Mouse (Mus musculus) limb, embryonic 15.5 days (tissue): Measurements from ENCODE around the gene Ankrd33. TPM values are rescaled to one million over a fixed set of nuclear protein-coding genes. Genes with fewer than 3 reads are reported as not detected.

ENCODE experiments used
- ATAC-seq: fragments of 200-750 bp; cut with Nextera tagmentation; 2 replicates; pipeline ENCODE4 v1.8.0; 2017; ENCODE audit warnings: low read depth, moderate TSS enrichment; ENCODE audit not compliant: insufficient number of reproducible peaks, low FRiP score, low TSS enrichment
- H3K27ac ChIP-seq: fragments of 300-500 bp; sonication (generic); 2 replicates; pipeline ENCODE4 v1.5.1; 2015; ENCODE audit warnings: moderate library complexity, mild to moderate bottlenecking, inconsistent platforms
- H3K27me3 ChIP-seq: fragments of 300-500 bp; sonication (generic); 2 replicates; pipeline ENCODE4 v1.6.1; 2015; ENCODE audit warnings: inconsistent platforms
- H3K36me3 ChIP-seq: fragments of 300-500 bp; sonication (generic); 2 replicates; pipeline ENCODE4 v1.6.1; 2015; ENCODE audit warnings: inconsistent platforms
- H3K4me1 ChIP-seq: fragments of 300-500 bp; sonication (generic); 2 replicates; pipeline ENCODE4 v1.6.1; 2015; ENCODE audit warnings: inconsistent platforms
- H3K4me2 ChIP-seq: fragments of 300-500 bp; sonication (generic); 2 replicates; pipeline ENCODE4 v1.6.1; 2015; ENCODE audit warnings: mild to moderate bottlenecking, inconsistent platforms
- H3K4me3 ChIP-seq: fragments of 300-500 bp; sonication (generic); 2 replicates; pipeline ENCODE4 v1.5.1; 2015; ENCODE audit warnings: mild to moderate bottlenecking, inconsistent platforms
- H3K9ac ChIP-seq: fragments of 300-500 bp; sonication (generic); 2 replicates; pipeline ENCODE4 v1.6.1; 2015; ENCODE audit warnings: inconsistent platforms
- H3K9me3 ChIP-seq: fragments of 300-500 bp; sonication (generic); 2 replicates; pipeline ENCODE4 v1.6.1; 2016; ENCODE audit warnings: inconsistent platforms
- WGBS: fragments of 180-500 bp; shearing (Covaris S2); methylation state at CpG from one replicate; pipeline ENCODE4 v1.1.7; 2015; 5-methylcytosine and 5-hydroxymethylcytosine counted together
- polyA plus RNA-seq: library from polyadenylated mRNA; unstranded; fragments of >200 nt; fragmentation: Nextera tagmentation; extraction: Ambion mirVana; gene quantifications from 2 replicates; pipeline ENCODE4 v1.2.1, GENCODE M21; 2015

Gene Ankrd33
- polyA plus RNA-seq, 1 experiment from 2014 or later: not detected

DNA sequence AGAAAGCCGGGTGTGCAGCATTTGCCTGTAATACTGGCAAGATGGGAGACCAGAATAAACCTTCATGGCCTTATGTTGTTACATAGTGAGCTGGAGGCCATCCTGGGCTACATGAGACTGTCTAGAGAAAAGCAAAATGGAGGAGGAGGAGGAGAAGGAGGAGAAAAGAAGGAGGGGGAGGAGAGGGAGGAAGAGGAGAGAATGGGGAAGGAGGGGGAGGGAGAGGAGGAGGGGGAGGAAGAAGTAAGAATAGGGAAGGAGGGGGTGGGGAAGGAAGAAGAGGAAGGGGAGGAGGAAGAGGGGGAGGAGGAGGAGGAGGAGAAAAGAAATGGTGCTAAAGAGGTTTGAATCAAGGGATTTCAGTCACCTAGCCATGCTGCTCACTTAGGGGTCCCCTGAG lies 44.6 kb downstream of the Ankrd33 start:
- no peak overlapping the region for H3K4me3 ChIP-seq
- WGBS: 15% methylated on average over 1 of the region's 1 CpGs
- H3K4me2 ChIP-seq: no peak overlapping the region
- H3K4me1 ChIP-seq: peaks cover 38% of the 10 kb centered on the region
- H3K9me3 ChIP-seq: no peaks in the 10 kb centered on the region
- H3K27me3 ChIP-seq: no peaks in the 10 kb centered on the region
- H3K9ac ChIP-seq: no peak overlapping the region
- H3K36me3 ChIP-seq: no peaks in the 10 kb centered on the region
- no peak for ATAC-seq
- no peak overlapping the region for H3K27ac ChIP-seq

DNA sequence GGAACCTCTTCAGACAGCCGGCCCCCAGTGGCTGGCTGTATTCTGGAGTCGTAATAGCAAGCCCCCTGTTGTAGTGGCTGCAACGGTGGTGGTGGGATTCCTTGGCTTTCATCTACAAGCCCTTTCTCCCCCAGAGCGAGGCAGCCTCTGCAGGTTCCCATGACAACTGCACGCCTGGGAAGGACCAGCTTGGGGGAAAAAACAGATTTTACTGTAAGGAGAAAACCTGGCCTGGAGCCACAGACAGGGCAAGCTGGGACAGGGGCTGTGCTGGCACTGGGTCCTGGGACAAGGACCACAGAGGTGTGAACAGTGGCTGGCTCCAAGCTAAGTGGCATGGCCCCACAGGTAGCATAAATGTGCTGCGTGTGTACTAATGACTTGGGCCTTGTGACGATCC lies 45.0 kb downstream of the Ankrd33 start:
- no peaks in the 10 kb centered on the region for H3K9me3 ChIP-seq
- H3K27ac ChIP-seq: peak overlapping the region; percentile 67
- H3K4me2 ChIP-seq: 0 out of 2 replicates have a peak overlapping the region, but pooled peaks have one; percentile 10
- H3K4me3 ChIP-seq: no peak overlapping the region
- no peak overlapping the region for H3K9ac ChIP-seq
- peaks cover 38% of the 10 kb centered on the region for H3K4me1 ChIP-seq
- ATAC-seq: no peak
- no peaks in the 10 kb centered on the region for H3K27me3 ChIP-seq
- no peaks in the 10 kb centered on the region for H3K36me3 ChIP-seq
- WGBS: 4% methylated on average over 7 of the region's 7 CpGs

DNA sequence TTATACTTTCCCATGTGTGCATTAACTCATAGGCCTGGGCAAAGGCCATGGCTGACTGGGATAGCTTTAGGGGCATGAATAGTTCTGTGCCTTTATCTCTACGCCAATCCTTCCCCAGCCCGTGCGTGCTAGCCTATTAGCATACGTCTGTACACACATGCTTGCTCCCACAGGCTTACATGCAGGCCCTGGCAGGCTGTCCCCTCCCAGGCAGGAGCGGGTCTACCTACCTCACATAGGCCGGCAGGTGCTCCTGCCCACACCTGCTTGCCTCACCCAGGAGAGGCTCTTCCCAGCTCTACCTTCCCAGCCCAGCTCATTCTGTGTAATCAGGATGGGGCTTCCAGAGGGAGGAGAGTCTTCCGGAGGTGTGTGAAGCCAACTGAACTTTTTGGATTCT lies 46.0 kb downstream of the Ankrd33 start:
- no peak overlapping the region for H3K4me2 ChIP-seq
- no peak for ATAC-seq
- WGBS: 72% methylated on average over 7 of the region's 7 CpGs
- H3K9ac ChIP-seq: no peak overlapping the region
- no peaks in the 10 kb centered on the region for H3K9me3 ChIP-seq
- H3K36me3 ChIP-seq: no peaks in the 10 kb centered on the region
- no peak overlapping the region for H3K4me3 ChIP-seq
- no peaks in the 10 kb centered on the region for H3K27me3 ChIP-seq
- H3K4me1 ChIP-seq: peaks cover 38% of the 10 kb centered on the region
- peak overlapping the region; percentile 74; the same call in 1 of the 2 replicates for H3K27ac ChIP-seq

DNA sequence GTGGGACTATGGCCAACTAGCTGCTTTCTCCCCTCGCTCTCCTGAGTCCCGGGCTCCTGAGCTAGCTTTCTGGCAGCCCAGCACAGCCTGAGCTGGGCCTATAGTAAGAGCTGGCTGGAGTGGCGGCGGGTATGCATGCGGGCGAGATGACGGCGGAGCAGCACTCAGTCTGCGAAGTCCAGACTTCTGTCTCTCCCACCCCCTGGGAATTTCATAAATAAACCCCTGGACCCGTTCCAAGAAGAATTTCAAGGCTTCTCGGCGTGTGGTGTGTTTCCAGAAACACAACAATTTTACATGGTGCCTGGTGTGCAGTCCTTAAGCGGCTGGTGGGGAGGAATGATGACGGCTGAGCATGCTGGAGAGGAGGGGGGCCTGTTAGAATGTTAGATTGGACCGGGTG lies 47.5 kb downstream of the Ankrd33 start:
- H3K9ac ChIP-seq: no peak overlapping the region
- no peak overlapping the region for H3K4me3 ChIP-seq

DNA sequence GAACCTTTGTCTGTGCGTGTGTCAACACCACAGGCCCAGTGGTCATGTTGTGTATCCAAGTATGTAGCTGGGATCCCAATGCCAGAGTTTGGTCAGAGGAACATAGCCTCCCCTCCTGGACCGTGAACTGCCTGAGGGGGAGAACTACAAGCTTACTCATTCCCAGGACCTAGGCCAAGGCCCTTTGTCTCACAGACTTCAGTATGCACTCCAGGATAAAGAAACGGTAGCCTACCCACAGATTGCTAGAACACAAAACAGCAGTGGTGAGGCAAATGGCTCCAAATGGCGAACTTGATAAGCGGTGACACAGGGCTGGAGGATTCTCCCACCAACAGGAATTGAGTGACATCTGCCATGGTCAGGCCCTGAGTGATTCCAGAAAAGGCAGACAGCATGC lies 48.3 kb downstream of the Ankrd33 start:
- ATAC-seq: no peak
- Histone ChIP-seq H3K27me3 (no peaks in the 10 kb centered on the region), H3K36me3 (no peaks in the 10 kb centered on the region), H3K4me3 (no peak overlapping the region), H3K4me2 (no peak overlapping the region), H3K27ac (peak overlapping the region; percentile 74), H3K9me3 (no peaks in the 10 kb centered on the region), H3K9ac (no peak overlapping the region), H3K4me1 (peaks cover 38% of the 10 kb centered on the region)
- WGBS: 51% methylated on average over 5 of the region's 5 CpGs

More for the DNA sequence above, 47.5 kb downstream of the Ankrd33 start:
- Histone ChIP-seq H3K4me2 (peak overlapping the region; percentile 20; the same call in 1 of the 2 replicates), H3K27me3 (no peaks in the 10 kb centered on the region), H3K9me3 (no peaks in the 10 kb centered on the region), H3K27ac (peak overlapping the region; percentile 74), H3K4me1 (peaks cover 38% of the 10 kb centered on the region), H3K36me3 (no peaks in the 10 kb centered on the region)
- peak; percentile 63; the same call in 1 of the 2 replicates for ATAC-seq
- WGBS: 7% methylated on average over 15 of the region's 15 CpGs

DNA sequence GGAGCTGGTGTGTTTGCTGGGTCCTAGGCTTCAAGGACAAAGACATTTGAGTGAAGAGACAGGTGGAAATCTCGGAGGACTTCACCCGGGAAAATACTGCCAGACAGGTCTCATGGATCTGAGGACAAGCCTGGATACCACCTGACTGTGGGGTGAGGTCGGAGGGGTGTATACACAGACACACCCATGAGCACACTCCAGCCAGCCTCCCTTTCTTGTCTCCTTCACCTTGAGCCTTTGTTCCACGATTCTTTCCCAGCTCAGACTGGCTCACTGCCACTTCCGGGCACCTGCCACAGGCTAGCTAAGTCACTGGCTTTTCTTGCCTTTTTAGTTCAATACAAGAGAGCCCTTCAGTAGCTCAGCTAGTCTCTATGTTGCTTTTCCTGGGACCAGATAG lies 48.7 kb downstream of the Ankrd33 start:
- Histone ChIP-seq H3K27me3 (no peaks in the 10 kb centered on the region), H3K9ac (no peak overlapping the region), H3K9me3 (no peaks in the 10 kb centered on the region), H3K4me3 (no peak overlapping the region), H3K4me1 (peaks cover 38% of the 10 kb centered on the region), H3K27ac (peak overlapping the region; percentile 74), H3K4me2 (no peak overlapping the region), H3K36me3 (no peaks in the 10 kb centered on the region)
- WGBS: 55% methylated on average over 5 of the region's 5 CpGs
- ATAC-seq: no peak

DNA sequence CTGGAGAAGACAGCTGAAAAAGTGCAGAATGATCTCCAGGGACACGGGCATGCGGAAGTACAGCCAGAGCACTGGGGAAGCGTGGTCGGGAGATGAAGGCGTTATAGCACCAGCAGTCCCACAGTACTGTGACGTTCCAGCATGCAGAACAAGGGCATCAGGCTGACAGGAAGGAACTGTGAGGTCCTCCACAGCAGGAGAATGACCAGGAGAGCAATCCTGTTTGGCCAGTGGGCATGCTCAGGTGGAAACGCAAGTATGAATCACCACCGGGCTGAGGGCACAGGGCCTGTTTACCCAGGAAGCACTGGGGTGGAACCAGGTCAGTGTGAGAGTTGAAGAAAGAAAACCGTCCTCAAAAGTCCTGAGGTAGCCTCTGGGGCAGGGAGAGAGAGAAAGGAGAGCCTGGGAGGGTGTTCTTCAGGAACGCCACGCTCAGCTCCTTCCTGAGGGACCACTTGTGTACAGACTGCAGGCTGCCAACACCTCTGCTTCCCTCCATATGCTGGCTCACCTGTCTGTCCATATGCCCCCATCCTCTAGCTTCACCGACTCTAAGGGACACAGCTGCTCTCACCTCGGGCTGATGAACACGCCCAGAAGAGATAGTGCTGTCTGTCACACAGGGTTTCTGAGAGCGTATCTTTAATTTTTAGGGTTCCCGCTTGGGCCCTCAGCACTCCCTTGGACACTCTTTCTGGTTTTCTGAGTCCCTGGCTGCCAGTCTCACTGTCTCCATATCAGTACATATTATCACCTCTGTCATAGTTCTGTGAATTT lies 50.3 kb downstream of the Ankrd33 start:
- no peak for ATAC-seq
- Histone ChIP-seq H3K4me3 (no peak overlapping the region), H3K9me3 (no peaks in the 10 kb centered on the region), H3K27me3 (no peaks in the 10 kb centered on the region), H3K36me3 (no peaks in the 10 kb centered on the region), H3K4me2 (no peak overlapping the region), H3K9ac (no peak overlapping the region), H3K4me1 (peaks cover 32% of the 10 kb centered on the region), H3K27ac (no peak overlapping the region; the same call in 1 of the 2 replicates)
- 70% methylated on average over 16 of the region's 16 CpGs for WGBS

DNA sequence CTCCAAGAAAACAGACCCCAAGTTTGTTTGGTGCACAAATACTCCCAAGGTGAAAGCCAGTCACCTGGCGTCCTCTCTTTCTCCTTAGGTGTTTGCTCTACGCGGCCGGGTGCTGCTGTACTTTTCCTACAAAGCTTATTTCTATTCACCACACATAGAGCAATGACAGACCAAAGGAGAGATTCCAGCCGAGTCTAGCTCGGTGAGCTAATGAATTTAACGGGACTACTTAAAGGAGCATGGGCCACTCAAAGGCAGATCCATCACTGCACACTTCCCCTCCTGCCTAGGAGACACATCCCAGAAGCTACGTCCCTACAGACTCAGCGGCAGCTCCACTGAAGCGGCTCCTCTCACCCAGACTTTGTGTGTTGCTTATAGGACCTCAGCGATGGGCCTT lies 52.0 kb downstream of the Ankrd33 start:
- Histone ChIP-seq H3K36me3 (no peaks in the 10 kb centered on the region), H3K4me3 (no peak overlapping the region), H3K9me3 (no peaks in the 10 kb centered on the region), H3K27me3 (no peaks in the 10 kb centered on the region), H3K9ac (no peak overlapping the region), H3K4me2 (no peak overlapping the region), H3K4me1 (peaks cover 19% of the 10 kb centered on the region), H3K27ac (no peak overlapping the region)
- no peak for ATAC-seq
- 66% methylated on average over 11 of the region's 11 CpGs for WGBS

Other genes with a start within 250 kb of the Ankrd33 start
- gene Scn8a, start 245.9 kb upstream of the Ankrd33 start, polyA plus RNA-seq: 1.3 and 3.1 TPM in 2 replicates
- gene Gm47841, start 68.4 kb upstream of the Ankrd33 start, polyA plus RNA-seq: not detected in 2 replicates
- gene Fignl2, start 37.2 kb upstream of the Ankrd33 start, polyA plus RNA-seq: 0.09 and 0.12 TPM in 2 replicates
- 16.3 and 17.7 TPM in 2 replicates for gene Acvrl1, start 12.8 kb downstream of the Ankrd33 start, polyA plus RNA-seq
- gene Acvr1b, start 58.3 kb downstream of the Ankrd33 start, polyA plus RNA-seq: 8.4 and 10.9 TPM in 2 replicates
- 5.3 and 7.2 TPM in 2 replicates for gene Grasp, start 108.4 kb downstream of the Ankrd33 start, polyA plus RNA-seq
- 14.7 and 18.4 TPM in 2 replicates for gene Nr4a1, start 138.5 kb downstream of the Ankrd33 start, polyA plus RNA-seq
- gene Atg101, start 168.5 kb downstream of the Ankrd33 start, polyA plus RNA-seq: 69.7 and 69.9 TPM in 2 replicates
- 0.50 and 0.84 TPM in 2 replicates for gene 6030408B16Rik, start 177.5 kb downstream of the Ankrd33 start, polyA plus RNA-seq